Mouse (Mus musculus) lung, postnatal 0 days (tissue): ENCODE results near the gene Ltbp1. TPM values are rescaled to one million over a fixed set of nuclear protein-coding genes. Genes with fewer than 3 reads are reported as not detected.

Experiments used
- ATAC-seq: fragments of 200-750 bp; cut with Nextera tagmentation; 2 replicates; pipeline ENCODE4 v1.8.0; 2017; ENCODE audit warnings: moderate library complexity
- DNase-seq: peaks from one replicate; pipeline ENCODE4 v3.0.0-alpha.2; 2016; ENCODE audit warnings: low spot score
- H3K27ac ChIP-seq: fragments of 300-500 bp; sonication (generic); 2 replicates; pipeline ENCODE4 v1.5.1; 2014; ENCODE audit warnings: antibody characterized with exemption, mild to moderate bottlenecking, low read length, mixed read lengths
- H3K27me3 ChIP-seq: fragments of 300-500 bp; sonication (generic); replicated peaks from 2 replicates; pipeline ENCODE4 v1.6.1; 2014; ENCODE audit warnings: low read length, mixed read lengths; ENCODE audit not compliant: insufficient read depth
- H3K36me3 ChIP-seq: fragments of 300-500 bp; sonication (generic); 2 replicates; pipeline ENCODE4 v1.6.1; 2014; ENCODE audit warnings: low read length, mixed read lengths; ENCODE audit not compliant: insufficient read depth
- H3K4me1 ChIP-seq: fragments of 300-500 bp; sonication (generic); 2 replicates; pipeline ENCODE4 v1.6.1; 2014; ENCODE audit warnings: antibody characterized with exemption, low read depth, low read length, mixed read lengths; ENCODE audit not compliant: insufficient read depth
- H3K4me2 ChIP-seq: fragments of 300-500 bp; sonication (generic); replicated peaks from 2 replicates; pipeline ENCODE4 v1.6.1; 2014; ENCODE audit warnings: low read depth, mild to moderate bottlenecking, low read length, moderate library complexity, mixed read lengths
- H3K4me3 ChIP-seq: fragments of 300-500 bp; sonication (generic); 2 replicates; pipeline ENCODE4 v1.5.1; 2014; ENCODE audit warnings: low read depth, low read length
- H3K9ac ChIP-seq: fragments of 300-500 bp; sonication (generic); replicated peaks from 2 replicates; pipeline ENCODE4 v1.6.1; 2014; ENCODE audit warnings: low read depth, mild to moderate bottlenecking
- H3K9me3 ChIP-seq: fragments of 300-500 bp; sonication (generic); 2 replicates; pipeline ENCODE4 v1.6.1; 2016; ENCODE audit warnings: low read length, mixed read lengths
- CTCF ChIP-seq: IDR thresholded peaks from 2 replicates; pipeline ENCODE4 v1.5.1; 2016; ENCODE audit warnings: antibody characterized with exemption, mild to moderate bottlenecking
- EP300 ChIP-seq: IDR thresholded peaks from 2 replicates; pipeline ENCODE4 v1.6.1; 2016; ENCODE audit warnings: antibody characterized with exemption, mild to moderate bottlenecking, control low read depth
- WGBS: fragments of 180-500 bp; shearing (Covaris S2); extraction: QIAGEN DNeasy Blood & Tissue Kit; methylation state at CpG from one replicate; pipeline ENCODE4 v1.1.7; 2014; 5-methylcytosine and 5-hydroxymethylcytosine counted together
- polyA plus RNA-seq: library from polyadenylated mRNA; unstranded; fragments of >200 nt; fragmentation: Nextera tagmentation; extraction: Ambion mirVana; gene quantifications from 2 replicates; pipeline ENCODE4 v1.2.1, GENCODE M21; 2015

Ltbp1 gene
- polyA plus RNA-seq, 1 experiment from 2014 or later = 27.1 TPM

- H3K27me3 ChIP-seq = no peaks in the 10 kb centered on the region
- H3K4me1 ChIP-seq = no peaks in the 10 kb centered on the region
- H3K9me3 ChIP-seq = no peaks in the 10 kb centered on the region
- TF ChIP-seq CTCF (no peak), EP300 (no peak)
- no peak overlapping the region for H3K9ac ChIP-seq
- H3K4me3 ChIP-seq = no peak overlapping the region
- ATAC-seq = no peak
- no peak overlapping the region for H3K27ac ChIP-seq
- no peak overlapping the region for H3K4me2 ChIP-seq
- H3K36me3 ChIP-seq = no peaks in the 10 kb centered on the region
- WGBS = 89% methylated on average over 10 of the region's 10 CpGs
- DNase-seq = no peak
Observed at GRCm38 (mm10) chr17:75161062-75161461, 155.7 kb downstream of the Ltbp1 start.

DNA sequence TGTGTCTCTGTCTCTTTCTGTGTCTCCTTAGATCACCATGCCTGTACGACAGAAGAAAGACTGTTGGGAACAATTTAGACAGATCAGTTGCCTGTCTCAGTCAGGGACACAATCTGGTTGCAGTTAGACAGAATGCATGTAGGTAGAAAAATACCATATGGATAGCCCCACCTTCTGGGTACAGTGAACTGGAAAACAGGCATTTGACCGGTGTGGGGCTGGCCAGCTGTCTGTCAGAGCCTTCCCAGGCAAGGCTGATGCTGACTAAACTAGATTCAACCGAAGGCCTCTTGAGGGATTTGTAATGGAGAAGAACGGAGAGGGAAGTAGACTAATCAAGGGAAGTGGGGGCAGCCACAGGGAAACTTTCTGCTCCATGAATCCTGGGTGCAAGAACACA, 156.6 kb downstream of the Ltbp1 start:
- H3K4me3 ChIP-seq = no peak overlapping the region
- H3K36me3 ChIP-seq = no peaks in the 10 kb centered on the region
- H3K9me3 ChIP-seq = no peaks in the 10 kb centered on the region
- no peak overlapping the region for H3K4me2 ChIP-seq
- no peak overlapping the region for H3K9ac ChIP-seq
- WGBS = 81% methylated on average over 4 of the region's 4 CpGs
- ATAC-seq = no peak
- no peaks in the 10 kb centered on the region for H3K4me1 ChIP-seq
- H3K27me3 ChIP-seq = no peaks in the 10 kb centered on the region
- TF ChIP-seq CTCF (no peak), EP300 (no peak)
- DNase-seq = no peak
- no peak overlapping the region for H3K27ac ChIP-seq

DNA sequence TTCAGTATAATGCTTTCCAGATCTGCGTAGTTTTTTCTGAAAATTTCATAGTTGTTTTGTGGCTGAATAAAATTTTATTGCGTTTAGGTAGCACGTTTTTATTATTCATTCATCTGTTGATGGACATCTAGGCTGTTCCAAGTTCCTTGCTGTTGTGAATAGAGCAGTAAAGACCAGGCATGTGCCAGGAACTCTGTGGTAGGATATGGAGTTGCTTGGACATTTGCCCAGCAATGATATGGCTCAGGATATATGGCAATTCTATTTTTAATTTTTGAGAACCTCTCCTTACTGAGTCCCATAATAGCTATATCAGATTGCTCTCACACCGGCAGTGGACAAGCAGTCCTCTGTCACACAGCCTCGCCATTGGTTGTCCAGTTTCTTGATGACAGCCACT, 159.2 kb downstream of the Ltbp1 start:
- H3K9me3 ChIP-seq = no peaks in the 10 kb centered on the region
- no peaks in the 10 kb centered on the region for H3K27me3 ChIP-seq
- TF ChIP-seq EP300 = no peak
- no peak for TF ChIP-seq CTCF
- H3K27ac ChIP-seq = no peak overlapping the region
- no peak for ATAC-seq
- no peaks in the 10 kb centered on the region for H3K4me1 ChIP-seq
- WGBS = 63% methylated on average over 5 of the region's 5 CpGs
- H3K36me3 ChIP-seq = no peaks in the 10 kb centered on the region
- no peak for DNase-seq
- H3K9ac ChIP-seq = no peak overlapping the region
- H3K4me3 ChIP-seq = no peak overlapping the region
- H3K4me2 ChIP-seq = no peak overlapping the region

DNA sequence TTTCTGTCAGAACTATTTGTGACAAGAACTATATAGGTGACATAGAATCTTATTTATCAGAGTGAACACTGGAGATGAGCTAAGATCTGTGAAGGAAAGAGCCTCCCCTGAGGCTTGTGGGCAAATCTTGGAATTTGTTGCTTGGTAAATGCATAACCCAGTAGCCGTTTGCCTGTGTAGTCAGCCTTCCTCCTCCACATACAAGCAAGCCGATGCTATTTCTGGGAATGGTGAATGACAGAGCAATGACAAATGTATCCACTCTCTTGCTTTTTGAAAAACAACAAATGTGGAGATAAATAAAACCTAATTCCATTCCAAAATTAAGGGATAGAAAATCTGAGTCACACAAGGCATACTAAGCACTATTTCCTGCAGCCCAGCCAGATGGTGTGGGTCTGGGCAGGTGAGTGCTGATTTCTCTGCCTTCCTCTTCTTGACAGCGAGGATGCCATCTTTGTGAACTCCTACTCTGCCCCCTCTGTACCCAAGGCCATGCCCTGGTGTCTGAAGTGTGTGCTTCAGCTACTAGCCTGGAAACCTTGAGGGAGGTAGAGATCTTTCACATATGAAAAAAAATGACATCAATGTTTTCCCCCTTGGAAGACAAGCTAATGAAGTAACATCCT, 163.3 kb downstream of the Ltbp1 start:
- DNase-seq (no peak), ATAC-seq (no peak)
- WGBS = 76% methylated on average over 3 of the region's 3 CpGs
- H3K9ac ChIP-seq = no peak overlapping the region
- H3K4me1 ChIP-seq = no peaks in the 10 kb centered on the region
- H3K27me3 ChIP-seq = no peaks in the 10 kb centered on the region
- no peaks in the 10 kb centered on the region for H3K36me3 ChIP-seq
- H3K27ac ChIP-seq = no peak overlapping the region
- no peak overlapping the region for H3K4me2 ChIP-seq
- H3K9me3 ChIP-seq = no peaks in the 10 kb centered on the region
- TF ChIP-seq EP300 (no peak), CTCF (no peak)
- H3K4me3 ChIP-seq = no peak overlapping the region

DNA sequence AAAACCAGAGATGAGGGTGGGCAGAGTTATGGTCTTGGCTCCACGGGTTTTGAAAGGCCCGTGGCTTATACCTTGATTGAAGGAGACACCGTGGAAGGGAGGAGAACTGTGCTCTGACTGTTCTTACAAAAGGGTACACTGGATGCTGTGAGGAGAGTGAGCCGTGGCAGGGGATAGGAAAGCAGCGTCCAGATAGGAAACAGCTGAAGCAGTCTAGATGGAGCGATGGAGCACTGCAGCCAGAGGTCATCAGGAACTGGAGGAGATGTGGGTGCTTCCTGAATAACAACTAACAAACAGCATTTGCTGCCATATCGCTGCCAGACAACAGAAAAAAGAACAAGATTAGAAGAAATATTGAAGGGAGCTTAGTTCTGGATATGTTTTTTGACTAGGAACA, 166.3 kb downstream of the Ltbp1 start:
- H3K9me3 ChIP-seq = no peaks in the 10 kb centered on the region
- no peak overlapping the region for H3K9ac ChIP-seq
- no peak for TF ChIP-seq EP300
- TF ChIP-seq CTCF = no peak
- H3K4me2 ChIP-seq = no peak overlapping the region
- no peak overlapping the region for H3K4me3 ChIP-seq
- DNase-seq (no peak), ATAC-seq (no peak)
- H3K27ac ChIP-seq = no peak overlapping the region
- WGBS = 69% methylated on average over 7 of the region's 7 CpGs
- H3K36me3 ChIP-seq = no peaks in the 10 kb centered on the region
- no peaks in the 10 kb centered on the region for H3K27me3 ChIP-seq
- no peaks in the 10 kb centered on the region for H3K4me1 ChIP-seq

- H3K4me3 ChIP-seq = no peak overlapping the region
- WGBS = 89% methylated on average over 7 of the region's 7 CpGs
- TF ChIP-seq EP300 (no peak), CTCF (no peak)
- no peaks in the 10 kb centered on the region for H3K27me3 ChIP-seq
- ATAC-seq (no peak), DNase-seq (no peak)
- H3K4me2 ChIP-seq = no peak overlapping the region
- no peaks in the 10 kb centered on the region for H3K9me3 ChIP-seq
- H3K9ac ChIP-seq = no peak overlapping the region
- no peak overlapping the region for H3K27ac ChIP-seq
- no peaks in the 10 kb centered on the region for H3K36me3 ChIP-seq
- H3K4me1 ChIP-seq = no peaks in the 10 kb centered on the region
Observed at GRCm38 (mm10) chr17:75172685-75173205, 167.4 kb downstream of the Ltbp1 start.
